Mouse (Mus musculus) embryonic stem cell, embryonic (primary cell): ENCODE measurements at regions not wholly inside any gene's neighbourhood (a gene's known extent, or its start where the extent isn't known, plus 50 kb on each side); places are given as distances from the start of the nearest gene placed in this dataset.

ENCODE experiments used
- CTCF ChIA-PET, 4 experiments: fragments of 300-600 bp in 2 of 4; fragments of 350-600 bp in 2 of 4; sonication (Branson Sonifier 250); formaldehyde crosslinking; loops; one replicate each; lab custom pipeline; 2022; ENCODE audit warnings: inconsistent platforms in 2 of 4; lab: Charles Lee
- POLR2A ChIA-PET, 4 experiments: fragments of 300-600 bp in 2 of 4; fragments of 350-600 bp in 2 of 4; sonication (Branson Sonifier 250); formaldehyde crosslinking; loops; one replicate each; lab custom pipeline; 2022; ENCODE audit warnings: antibody characterized with exemption in 4 of 4, inconsistent platforms in 1 of 4; lab: Charles Lee

DNA sequence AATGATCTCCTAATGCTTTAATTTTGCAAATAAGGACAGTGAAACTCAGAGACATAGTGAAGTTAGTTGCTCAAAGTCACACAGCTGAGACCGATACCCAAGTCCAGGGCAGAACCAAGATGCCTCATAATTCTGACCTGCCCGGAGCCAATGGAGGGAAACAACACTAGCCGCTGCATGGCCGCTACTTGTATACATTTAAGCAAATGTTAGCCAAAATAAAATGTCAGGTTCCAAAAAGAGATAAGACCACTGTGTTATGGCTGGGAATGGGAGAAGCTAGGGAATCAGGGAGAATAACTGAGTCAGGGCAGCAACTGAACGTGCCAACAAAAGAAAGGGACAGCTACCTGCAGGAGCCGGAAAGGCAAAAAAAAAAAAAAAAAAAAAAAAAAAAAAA is 97.4 kb downstream of the Dad1 start:
- POLR2A ChIA-PET, result interaction anchor here in 2 of 4 experiments (0.6 to 0.7 kb wide), 2 partner anchors 72 to 78 kb away, joined by 3 read pairs; no protein-coding TSS in a partner anchor
- CTCF ChIA-PET, result interaction anchor here in 2 of 4 experiments (0.6 to 1.4 kb wide), 5 partner anchors 36 to 483 kb away, joined by 3 to 6 read pairs (median 3); no protein-coding TSS in a partner anchor

DNA sequence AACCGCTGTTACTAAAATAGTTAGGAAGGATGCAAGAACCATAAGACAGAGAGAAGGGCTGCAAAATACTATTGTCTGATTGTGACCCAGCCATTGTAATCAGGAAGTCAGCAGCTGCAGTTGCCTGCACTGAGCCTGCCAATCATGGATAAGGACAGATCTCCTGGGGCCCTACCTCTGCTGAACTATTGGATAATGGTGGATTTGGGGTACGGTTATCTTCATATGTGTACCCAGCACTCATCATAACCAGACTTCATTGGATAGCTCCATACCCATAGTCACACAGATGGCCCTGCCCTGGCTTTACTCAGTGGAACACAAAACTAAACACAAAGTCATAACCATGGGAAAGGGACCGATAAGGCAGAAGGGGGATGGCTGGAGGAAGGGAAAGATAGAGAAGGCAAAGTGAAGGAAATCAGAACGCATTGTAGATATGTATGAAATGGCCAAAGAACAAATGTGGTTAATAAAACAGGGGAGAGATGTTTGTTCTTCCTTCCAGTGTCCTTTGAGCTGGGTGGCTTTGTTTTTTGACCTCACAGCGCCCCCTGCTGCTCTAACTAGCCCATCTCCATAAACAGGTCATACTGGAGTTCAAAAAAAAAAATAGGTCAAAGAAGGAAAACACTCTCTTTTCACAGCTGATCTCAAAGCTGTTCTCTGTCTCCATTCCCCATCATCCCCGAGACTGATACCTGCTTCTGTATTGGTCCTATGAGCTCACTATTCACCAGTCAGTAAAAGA is 101.2 kb downstream of the Dad1 start:
- ChIA-PET CTCF (interaction anchor here (0.6 to 4.8 kb wide), 32 partner anchors 9 to 347 kb away, joined by 3 to 45 read pairs (median 4); no protein-coding TSS in a partner anchor), POLR2A (interaction anchor here in 3 of 4 experiments (0.7 to 2.3 kb wide), 7 partner anchors 9 to 124 kb away, joined by 3 to 9 read pairs (median 3); no protein-coding TSS in a partner anchor)

DNA sequence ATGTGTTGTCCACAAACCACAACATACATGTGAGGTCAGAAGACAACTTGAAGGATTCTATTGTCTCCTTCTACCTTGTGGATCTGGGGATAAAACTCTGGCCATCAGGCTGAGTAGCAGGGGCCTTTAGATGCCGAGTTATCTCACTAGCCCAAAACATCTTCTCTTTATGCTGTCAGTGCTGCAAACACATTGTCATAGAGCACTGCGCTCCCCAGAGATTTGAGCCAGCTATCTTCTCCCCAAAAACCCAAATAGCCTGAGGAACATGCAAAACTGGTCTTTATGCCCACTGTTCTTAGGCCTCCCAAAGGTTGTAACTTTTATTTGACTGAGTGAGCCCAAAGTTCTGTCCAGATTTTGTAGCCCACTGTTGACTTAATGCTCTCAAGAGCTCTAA is 102.0 kb downstream of the Dad1 start:
- CTCF ChIA-PET, result interaction anchor here in 3 of 4 experiments (0.6 to 4.8 kb wide), 11 partner anchors 45 to 312 kb away, joined by 3 to 45 read pairs (median 5); no protein-coding TSS in a partner anchor
- POLR2A ChIA-PET, result interaction anchor here in 2 of 4 experiments (1.0 to 2.3 kb wide), 6 partner anchors 10 to 376 kb away, joined by 3 to 9 read pairs (median 4); no protein-coding TSS in a partner anchor

DNA sequence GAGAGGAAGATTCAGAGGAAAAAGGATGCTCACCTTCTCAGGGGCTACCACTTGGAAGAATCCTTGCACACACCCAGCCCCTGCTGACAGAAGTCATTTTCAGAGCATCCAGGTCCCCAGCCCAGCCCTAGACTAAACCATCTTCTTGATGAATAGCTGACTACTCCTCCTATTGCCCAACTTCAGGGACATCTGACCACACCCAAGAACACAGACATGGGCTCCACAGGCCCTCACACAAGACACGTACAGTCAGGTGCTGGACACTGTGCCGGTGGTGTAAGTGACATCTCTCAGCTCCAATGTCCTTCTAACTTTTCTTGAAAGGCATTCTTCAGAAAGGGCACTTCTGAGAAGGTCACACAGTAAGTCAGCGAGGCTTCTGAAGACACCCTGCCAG is 102.6 kb downstream of the Dad1 start:
- CTCF ChIA-PET, result interaction anchor here in 2 of 4 experiments (3.3 to 4.8 kb wide), 2 partner anchors 87 kb away, joined by 30 to 45 read pairs; no protein-coding TSS in a partner anchor
- POLR2A ChIA-PET, result interaction anchor here in 2 of 4 experiments (1.0 to 2.2 kb wide), 4 partner anchors 10 to 375 kb away, joined by 3 to 9 read pairs (median 3); no protein-coding TSS in a partner anchor

DNA sequence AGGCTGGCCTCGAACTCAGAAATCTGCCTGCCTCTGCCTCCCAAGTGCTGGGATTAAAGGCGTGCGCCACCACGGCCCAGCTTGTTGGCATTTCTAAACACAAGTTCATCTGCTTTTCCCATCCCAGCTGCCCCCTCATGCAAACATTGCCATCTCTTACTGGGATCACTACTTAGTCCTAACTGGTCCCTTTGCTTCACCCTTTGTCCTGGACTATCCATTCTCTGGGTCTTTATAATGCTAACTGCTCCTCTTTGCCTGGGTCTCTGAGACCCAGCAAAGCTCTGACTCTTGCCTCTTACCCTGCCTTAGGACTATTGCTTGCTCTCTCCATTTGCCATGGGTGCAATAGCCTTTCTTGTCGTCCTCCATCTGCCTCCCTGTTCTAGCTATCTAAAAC is 103.7 kb downstream of the Dad1 start:
- ChIA-PET POLR2A (interaction anchor here in 3 of 4 experiments (0.6 to 2.2 kb wide), 6 partner anchors 37 to 169 kb away, joined by 3 to 9 read pairs (median 4); no protein-coding TSS in a partner anchor), CTCF (interaction anchor here in 1 of 4 experiments (1.0 to 4.8 kb wide), 2 partner anchors 86 to 267 kb away, joined by 3 to 45 read pairs; partner anchors contain the start of gene Slc7a7)

DNA sequence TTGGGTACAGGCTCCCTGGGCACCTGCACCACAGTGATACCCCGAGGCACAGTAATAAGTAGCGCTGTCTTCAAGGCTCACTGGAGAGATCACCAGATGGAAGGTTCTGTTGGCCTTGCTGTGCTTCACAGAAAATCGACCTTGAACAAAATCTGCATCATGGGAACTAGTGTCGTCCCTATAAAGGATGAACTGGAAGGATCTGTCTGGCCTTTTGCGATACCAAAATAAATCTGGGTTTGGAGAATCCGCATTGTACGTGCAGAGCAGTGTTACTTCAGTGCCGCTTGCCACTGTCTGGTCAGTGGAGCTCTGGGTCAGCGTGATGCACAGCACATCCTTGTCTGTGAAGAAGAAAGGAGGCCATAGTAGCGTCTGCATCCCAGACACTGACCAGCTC is 105.3 kb downstream of the Dad1 start:
- ChIA-PET CTCF (interaction anchor here in 2 of 4 experiments (1.0 to 1.4 kb wide), 2 partner anchors 56 to 84 kb away, joined by 3 read pairs; no protein-coding TSS in a partner anchor), POLR2A (interaction anchor here in 1 of 4 experiments (1.5 kb wide), 1 partner anchor 84 kb away, joined by 6 read pairs; no protein-coding TSS in a partner anchor)

DNA sequence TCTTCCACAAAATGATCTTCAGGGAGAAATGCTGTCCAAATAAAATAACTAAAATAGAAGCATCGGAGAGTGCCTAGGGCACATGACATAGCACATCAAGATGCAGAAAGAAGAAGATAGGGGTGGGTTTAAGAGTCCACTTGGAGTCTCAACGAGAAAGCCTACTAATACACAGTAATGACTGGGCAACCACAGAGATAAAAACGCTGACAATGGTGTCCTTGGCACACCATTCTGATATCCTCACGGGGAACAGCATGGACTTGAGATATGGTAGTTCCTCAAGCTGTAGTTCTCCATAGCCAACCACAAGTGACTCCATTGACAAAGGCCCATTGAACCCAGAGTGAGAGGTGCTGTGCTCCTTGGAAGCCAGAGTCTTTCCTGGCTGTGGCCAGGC is 105.8 kb downstream of the Dad1 start:
- POLR2A ChIA-PET, result interaction anchor here in 2 of 4 experiments (1.1 to 1.5 kb wide), 2 partner anchors 11 to 83 kb away, joined by 3 to 6 read pairs; no protein-coding TSS in a partner anchor
- CTCF ChIA-PET, result interaction anchor here in 1 of 4 experiments (1.4 kb wide), 1 partner anchor 84 kb away, joined by 3 read pairs; no protein-coding TSS in a partner anchor

DNA sequence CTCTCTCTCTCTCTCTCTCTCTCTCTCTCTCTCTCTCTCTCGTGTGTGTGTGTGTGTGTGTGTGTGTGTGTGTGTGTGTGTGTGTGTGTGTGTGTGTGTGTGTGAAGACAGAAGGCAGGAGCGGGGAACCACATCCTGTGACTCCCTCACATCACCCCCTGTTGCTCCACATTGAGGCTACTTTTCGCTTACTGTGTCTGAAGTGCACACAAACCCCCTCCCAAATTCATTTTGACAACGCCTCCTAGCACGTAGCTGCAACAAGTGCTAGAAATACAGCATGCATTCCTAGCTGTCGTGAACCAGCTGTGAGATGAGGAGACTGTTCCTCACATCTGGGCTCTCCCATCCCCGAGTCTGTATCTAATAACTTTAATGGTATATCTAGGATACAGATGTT is 106.4 kb downstream of the Dad1 start:
- ChIA-PET POLR2A (interaction anchor here in 2 of 4 experiments (1.1 to 1.5 kb wide), 2 partner anchors 11 to 83 kb away, joined by 3 to 6 read pairs; no protein-coding TSS in a partner anchor), CTCF (no interaction called here)

DNA sequence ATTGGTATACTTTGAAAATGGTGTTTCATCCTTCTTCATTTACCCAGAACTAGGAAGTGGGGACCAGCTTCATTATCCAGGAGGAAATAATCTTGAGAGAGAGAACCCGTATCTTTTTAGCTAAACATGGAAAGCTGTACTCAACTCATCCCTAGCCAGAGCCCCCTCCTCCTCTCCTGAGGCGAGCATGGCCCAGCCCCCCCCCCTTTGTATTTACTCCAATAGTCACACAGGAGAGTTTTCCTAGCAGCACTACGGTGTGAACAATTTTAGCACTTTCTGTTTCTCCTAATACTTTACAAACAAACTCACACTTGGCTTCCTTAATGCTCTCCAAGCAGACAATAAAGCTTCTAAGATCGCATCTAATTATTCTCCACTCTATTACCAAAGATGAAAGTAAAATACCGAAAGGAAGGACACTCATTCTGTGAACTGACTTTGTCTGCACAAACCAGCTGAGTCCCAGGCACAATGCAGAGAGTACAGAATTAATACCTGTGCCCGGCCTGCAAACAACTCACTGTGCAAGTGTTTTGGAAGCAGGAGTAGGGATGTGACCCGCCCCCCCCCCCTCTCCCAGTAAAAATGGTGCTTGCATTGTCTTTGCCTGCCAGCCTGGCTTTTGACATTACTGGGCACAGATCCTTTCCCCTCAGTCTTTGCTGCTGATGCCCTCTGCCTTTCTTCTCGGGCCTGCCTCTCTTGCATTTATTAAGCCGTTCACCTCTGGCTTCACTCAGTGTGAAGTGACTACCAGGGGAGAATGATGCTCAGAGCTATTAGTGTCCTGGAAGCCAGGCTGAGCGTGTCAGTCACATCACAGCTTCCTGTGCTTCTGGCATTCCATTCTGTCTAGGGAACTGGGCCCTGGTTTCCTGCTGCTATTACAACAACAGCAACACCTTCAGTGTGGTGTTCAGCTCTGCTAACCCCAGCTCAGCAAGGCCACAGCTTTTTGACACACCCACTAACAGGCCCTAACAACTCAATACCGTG is 107.9 kb downstream of the Dad1 start:
- POLR2A ChIA-PET, result interaction anchor here in 1 of 4 experiments (0.7 to 1.4 kb wide), 3 partner anchors 32 to 53 kb away, joined by 3 read pairs; no protein-coding TSS in a partner anchor
- CTCF ChIA-PET, result interaction anchor here in 1 of 4 experiments (0.9 kb wide), 1 partner anchor 16 kb away, joined by 10 read pairs; no protein-coding TSS in a partner anchor

DNA sequence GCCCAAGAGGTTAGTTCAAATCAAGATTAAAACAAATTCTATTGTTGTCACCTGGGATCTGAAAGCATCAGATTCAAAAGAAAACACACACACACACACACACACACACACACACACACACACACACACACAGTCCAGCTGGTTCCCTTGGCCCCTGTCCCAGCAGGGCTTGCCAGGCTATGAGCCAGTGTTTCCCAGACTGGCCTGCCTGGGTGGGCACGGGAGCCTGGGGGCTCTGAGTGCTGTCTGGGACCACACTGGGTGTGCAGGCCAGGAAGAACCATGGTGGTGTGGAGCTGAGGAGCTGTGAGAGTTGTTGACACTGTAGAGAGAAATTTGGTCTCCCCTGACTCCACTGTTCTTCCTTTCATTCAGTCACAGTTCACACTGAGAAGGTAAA is 110.1 kb downstream of the Dad1 start:
- ChIA-PET CTCF (no interaction called here), POLR2A (no interaction called here)

DNA sequence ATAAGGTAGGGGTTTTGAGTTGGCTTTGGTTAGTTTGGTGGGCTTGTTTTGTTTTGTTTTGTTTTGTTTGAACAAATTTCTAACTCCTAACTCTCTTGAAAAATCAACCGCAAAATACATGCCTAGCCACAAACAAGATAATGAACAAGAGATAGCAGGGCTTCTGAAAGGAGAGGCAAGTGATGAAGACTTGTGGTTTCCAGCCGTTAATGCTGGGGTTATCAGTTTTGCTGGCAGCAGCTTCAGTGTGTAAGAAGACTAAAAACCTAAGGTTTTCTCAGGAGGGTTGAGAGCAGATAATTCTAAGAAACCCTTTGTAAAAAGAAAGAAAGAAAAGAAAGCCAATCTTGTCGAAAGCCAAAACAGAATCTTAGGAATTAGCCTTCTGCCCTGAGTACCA is 115.6 kb downstream of the Dad1 start:
- ChIA-PET CTCF (no interaction called here), POLR2A (interaction anchor here in 2 of 4 experiments (0.8 to 0.9 kb wide), 2 partner anchors 18 to 26 kb away, joined by 3 read pairs; no protein-coding TSS in a partner anchor)

DNA sequence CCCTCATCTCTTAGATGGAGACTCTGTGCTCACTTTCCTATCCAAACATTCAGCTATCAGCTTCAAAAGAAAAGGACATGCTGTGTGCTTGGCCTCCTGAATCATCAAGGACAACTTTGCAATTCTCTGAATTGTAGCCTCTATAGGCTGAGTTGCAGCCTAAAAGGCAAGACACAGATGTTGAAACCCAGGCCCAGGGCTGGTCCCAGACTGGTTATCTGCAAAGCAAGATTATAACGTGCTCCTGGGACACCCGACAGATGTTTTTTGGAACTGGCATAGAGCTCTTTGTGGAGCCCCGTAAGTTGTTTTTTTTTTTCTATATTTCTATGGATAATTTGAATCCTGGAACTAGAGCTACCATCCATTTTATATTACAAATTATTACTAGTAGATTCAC is 117.4 kb downstream of the Dad1 start:
- POLR2A ChIA-PET, result interaction anchor here in 1 of 4 experiments (0.8 to 1.1 kb wide), 4 partner anchors 10 to 28 kb away, joined by 3 to 4 read pairs (median 4); no protein-coding TSS in a partner anchor
- CTCF ChIA-PET, result interaction anchor here in 2 of 4 experiments (0.6 to 0.9 kb wide), 2 partner anchors 9 to 65 kb away, joined by 4 to 5 read pairs; no protein-coding TSS in a partner anchor

DNA sequence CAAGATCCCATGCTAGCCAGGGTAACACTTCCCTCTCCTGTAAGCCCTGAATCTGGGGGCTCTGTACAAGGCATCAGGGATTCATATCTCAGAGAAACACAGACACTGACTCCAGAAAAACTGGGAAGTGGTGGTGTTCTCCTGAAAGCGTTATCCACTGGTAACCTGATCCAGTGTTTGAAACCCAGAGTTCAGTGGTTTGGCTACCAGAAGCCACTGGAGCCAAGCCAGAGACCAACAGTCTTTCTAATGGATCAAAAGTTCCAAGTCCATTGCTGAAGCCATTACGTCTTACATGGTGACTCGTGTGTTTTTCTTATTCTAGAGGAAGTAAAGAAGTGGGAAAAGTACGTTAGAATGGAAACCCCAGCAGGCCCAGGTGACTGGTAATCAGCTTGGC is 125.6 kb downstream of the Dad1 start:
- ChIA-PET CTCF (interaction anchor here in 1 of 4 experiments (1.1 kb wide), 1 partner anchor 8 kb away, joined by 4 read pairs; no protein-coding TSS in a partner anchor), POLR2A (no interaction called here)

DNA sequence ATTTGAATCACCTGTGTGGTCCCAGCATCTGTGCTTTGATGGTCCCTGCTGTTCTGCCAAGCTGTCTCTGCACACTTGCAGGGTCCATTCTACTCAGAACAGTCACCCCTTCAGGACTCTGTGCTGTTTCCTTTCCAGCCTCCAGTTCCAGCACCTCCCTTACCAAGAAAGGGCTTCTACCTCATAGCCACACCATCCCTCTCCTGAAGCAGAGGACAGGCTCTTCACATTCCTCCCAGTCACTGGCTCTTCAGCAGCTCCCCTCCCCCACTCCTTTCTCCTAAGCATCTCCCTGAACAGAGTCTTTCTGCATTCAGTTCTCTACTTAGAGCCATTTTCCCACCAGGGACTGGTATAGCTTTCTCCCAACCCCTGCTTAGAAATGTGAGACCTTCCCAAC is 128.4 kb downstream of the Dad1 start:
- POLR2A ChIA-PET, result no interaction called here
- CTCF ChIA-PET, result no interaction called here

DNA sequence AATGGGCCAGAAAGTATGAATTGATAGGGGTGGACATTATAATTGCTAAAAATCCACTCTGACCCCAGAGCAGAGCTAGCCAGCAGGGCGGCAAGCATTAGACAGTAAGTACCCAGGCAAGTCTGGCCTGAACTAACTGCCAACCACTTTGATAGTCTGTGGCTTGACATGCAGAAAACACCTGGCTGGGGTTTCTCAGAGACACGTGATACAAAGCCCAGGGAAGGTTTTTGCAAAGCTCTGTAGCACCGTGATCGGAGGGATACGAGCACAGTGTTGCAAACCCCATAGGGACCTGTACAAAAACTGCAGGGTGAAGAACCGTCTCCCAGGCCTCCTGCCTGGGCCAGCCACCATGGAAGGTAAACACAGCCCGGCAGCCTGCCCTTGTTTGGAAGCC is 131.9 kb downstream of the Dad1 start:
- ChIA-PET CTCF (interaction anchor here in 1 of 4 experiments (1.3 kb wide), 1 partner anchor 57 kb away, joined by 4 read pairs; no protein-coding TSS in a partner anchor), POLR2A (interaction anchor here in 1 of 4 experiments (0.9 to 3.4 kb wide), 3 partner anchors 14 to 19 kb away, joined by 3 to 14 read pairs (median 4); no protein-coding TSS in a partner anchor)

DNA sequence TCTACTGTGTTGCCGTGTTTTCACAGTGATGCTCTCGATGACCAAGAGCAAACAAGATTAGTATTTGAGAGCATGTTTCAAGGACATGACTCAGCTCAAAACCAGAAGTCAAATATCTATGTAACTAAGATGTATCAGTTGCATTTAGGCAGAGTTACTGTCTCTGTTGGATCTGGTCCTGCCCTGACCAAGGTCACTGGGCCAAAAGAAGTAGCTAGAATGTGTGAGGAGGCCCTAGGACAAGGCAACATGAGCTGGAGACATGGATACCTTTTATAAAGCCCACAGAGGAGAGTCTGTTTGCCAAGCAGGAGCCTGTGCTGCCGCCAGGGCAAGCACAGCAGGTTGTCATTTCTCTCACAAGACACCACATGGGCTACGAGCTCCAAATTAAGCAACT is 132.6 kb downstream of the Dad1 start:
- CTCF ChIA-PET, result interaction anchor here in 1 of 4 experiments (1.3 kb wide), 1 partner anchor 57 kb away, joined by 4 read pairs; no protein-coding TSS in a partner anchor

DNA sequence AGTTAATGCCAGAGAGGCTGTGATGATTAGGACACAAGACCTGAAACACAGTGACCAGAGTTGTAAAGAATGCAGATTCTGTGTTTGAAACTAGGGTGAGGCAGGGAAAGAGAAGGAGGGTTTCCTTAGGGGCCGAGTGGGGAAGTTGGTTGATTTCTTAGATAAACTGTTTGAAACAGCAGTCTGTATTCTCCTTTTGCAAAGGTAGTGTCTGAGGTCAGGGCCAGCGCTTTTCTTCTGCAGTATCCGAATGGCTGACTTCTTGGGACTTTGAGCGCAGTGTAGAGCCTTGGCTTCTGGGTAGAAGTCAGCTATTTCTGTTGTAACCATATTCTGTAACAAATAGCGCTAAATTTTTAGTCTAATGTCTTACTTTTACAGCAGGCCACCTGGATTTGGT is 133.7 kb downstream of the Dad1 start:
- ChIA-PET POLR2A (interaction anchor here in 1 of 4 experiments (0.7 to 3.4 kb wide), 2 partner anchors 12 to 18 kb away, joined by 3 to 14 read pairs; no protein-coding TSS in a partner anchor), CTCF (interaction anchor here in 2 of 4 experiments (0.5 to 0.6 kb wide), 2 partner anchors 36 to 120 kb away, joined by 3 read pairs; no protein-coding TSS in a partner anchor)

More for the DNA sequence above, 132.6 kb downstream of the Dad1 start:
- POLR2A ChIA-PET, result interaction anchor here in 1 of 4 experiments (1.5 to 3.4 kb wide), 2 partner anchors 14 to 15 kb away, joined by 4 to 14 read pairs; no protein-coding TSS in a partner anchor
